Mouse (Mus musculus) left cerebral cortex, postnatal 36 days (tissue): ENCODE measurements around the gene Cd34. TPM values are rescaled to one million over a fixed set of nuclear protein-coding genes. Genes with fewer than 3 reads are reported as not detected.

Experiments
- DNase-seq, 2 experiments: peaks; one replicate each; pipeline ENCODE4 v3.0.0; 2021 to 2022; ENCODE audit warnings: low spot score in 2 of 2, mixed read lengths in 1 of 2
- intact Hi-C: fragments of 180-260 bp; cut with DNase I; formaldehyde crosslinking; loops from one replicate; pipeline ENCODE4 v1.15.1; 2025
- total RNA-seq, 2 experiments: library from RNA; stranded (reverse); gene quantifications; 2 replicates each; pipeline ENCODE4 v1.2.3; 2021

The Cd34 gene
- total RNA-seq, 2 experiments from 2014 or later, result 52.1 to 77.5 TPM

DNA sequence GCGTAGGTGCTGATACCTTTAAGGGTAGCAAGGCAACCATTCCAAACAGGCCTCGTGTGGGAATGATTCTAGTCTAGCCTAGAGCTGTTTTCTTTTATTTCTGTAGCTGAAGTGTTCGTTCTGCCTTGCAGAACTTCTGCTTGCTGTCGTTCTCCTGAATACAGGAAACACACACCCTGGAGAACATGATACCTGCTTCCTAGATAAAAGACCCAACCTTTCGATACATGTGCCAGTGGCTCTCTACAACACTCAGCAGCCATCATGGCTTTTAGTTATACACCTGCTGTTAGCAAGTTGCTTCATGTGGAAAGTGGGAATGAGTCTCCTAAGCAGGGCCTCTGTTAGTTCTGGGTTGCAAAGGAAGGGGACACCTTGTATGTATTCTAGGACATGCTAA, 55.6 kb downstream of the Cd34 start:
- no peak for DNase-seq
- intact Hi-C loops, result no loop called here

DNA sequence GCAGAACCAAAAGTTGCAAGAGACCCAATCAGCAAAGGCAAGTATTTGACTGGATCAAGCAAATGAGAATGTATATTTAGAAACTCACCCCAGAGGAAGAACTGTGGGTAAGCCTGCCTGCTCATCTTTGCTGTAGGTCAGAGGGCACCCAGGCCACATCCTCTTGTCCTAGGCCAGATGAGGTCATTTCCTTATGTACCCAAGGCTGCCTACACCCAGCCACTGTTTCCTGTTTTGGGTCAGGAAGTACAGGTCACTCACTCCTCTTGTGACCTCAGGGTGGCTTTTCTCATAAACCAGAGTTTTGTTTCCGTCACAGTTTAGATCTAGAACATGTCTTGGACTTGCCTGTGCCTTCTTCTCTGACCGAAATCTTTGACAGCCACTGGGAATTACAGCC, 56.6 kb downstream of the Cd34 start:
- intact Hi-C loops, result no loop called here
- DNase-seq, result no peak

GRCm38 (mm10) chr1:194998396-194998795, 59.8 kb downstream of the Cd34 start:
- intact Hi-C loops, result no loop called here
- no peak for DNase-seq

DNA sequence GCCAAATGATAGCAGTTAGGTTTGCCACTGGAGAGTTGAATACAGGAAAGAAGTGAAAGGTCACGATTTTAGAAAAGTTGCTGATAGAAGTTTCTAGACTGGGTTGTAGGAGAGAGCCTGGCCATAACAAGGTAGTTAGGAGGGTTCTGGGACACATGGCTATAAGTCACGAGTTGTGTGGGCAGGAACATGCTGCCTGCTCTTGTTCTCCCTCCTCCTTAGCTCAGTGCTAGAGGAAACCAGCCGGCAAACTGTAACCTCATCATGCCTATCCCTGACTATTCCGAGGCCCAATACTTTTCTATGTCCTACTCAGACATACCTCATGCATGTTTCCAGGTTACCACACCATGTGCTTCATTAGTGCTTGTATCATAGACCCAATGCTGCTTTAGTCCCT, 64.7 kb downstream of the Cd34 start:
- intact Hi-C loops, result no loop called here
- DNase-seq, result no peak

- intact Hi-C loops, result no loop called here
- no peak for DNase-seq
Observed at GRCm38 (mm10) chr1:195004194-195004593, 65.6 kb downstream of the Cd34 start.

DNA sequence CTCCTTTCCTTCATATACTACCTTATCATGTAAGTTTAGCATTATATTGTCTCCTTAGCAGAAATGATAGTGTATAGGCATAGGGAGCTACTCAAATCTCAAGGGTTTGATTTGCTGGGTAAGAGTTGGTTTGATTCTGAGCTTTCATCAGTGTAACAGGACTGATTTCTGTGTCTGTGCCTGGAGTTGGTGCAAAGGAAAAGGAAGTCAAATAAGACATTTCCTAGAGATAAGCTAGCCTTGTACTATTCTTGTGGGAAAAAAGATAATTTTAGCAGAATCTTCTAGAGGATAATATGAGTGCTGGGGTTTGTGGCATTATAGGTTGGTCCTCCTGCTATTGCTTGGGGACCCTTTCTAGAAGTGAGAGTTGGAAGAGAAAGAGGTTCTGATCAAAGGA, 67.6 kb downstream of the Cd34 start:
- intact Hi-C loops, result no loop called here
- DNase-seq, result no peak

Other genes starting within 250 kb of the Cd34 start
- 1 to 10 TPM; 3.5 to 6.0 TPM for gene Cd46, start 153.4 kb downstream of the Cd34 start, total RNA-seq
- gene Cr1l, start 192.8 kb downstream of the Cd34 start, total RNA-seq, result 10 to 100 TPM; 28.6 to 38.7 TPM
- gene Cr2, start 237.9 kb downstream of the Cd34 start, total RNA-seq, result under 1 TPM in 1 of 2 experiments, not detected in 1; 0.79 TPM